Mouse (Mus musculus) left cerebral cortex, adult 9 months (tissue): ENCODE results near the gene OR5BS1P.
"Not testable (repeated sequence)": the region's sequence is repeated elsewhere in the genome, so short reads cannot be mapped to it uniquely, and the experiment has no call there.

Experiments
- DNase-seq, 2 experiments: peaks; one replicate each; pipeline ENCODE4 v3.0.0; 2022; ENCODE audit warnings: low spot score in 2 of 2

The OR5BS1P gene

DNA sequence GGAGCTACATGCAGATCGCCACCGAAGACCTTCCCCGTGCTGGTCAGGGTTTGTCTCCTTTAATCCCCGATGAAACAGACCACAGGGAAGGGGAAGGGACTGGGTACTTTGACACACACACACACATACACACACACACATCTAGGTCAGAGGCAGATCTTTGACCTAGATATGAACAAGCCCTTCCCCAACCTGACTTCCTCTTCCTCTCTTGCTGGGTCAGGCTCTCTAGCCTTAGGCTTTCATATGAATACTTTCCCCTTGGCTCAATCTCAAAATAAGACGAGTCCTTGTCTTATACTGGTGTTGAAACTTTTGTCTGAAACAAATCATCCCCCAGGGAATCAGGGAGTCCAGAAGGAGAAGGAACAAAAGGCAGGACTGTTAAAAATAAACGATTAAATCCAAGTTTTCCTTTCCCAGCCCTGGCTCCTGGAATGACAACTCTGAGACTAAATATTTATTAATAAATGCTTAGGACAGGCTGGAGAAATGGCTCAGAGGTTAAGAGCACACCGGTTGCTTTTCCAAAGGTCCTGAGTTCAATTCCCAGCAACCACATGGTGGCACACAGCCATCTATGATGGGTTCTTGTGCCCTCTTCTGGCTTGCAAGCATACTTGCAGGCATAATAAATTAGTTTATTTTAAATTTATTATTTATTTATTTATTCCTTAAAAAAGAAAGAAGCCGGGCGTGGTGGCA lies 36.7 kb downstream of the OR5BS1P start:
- no peak for DNase-seq

DNA sequence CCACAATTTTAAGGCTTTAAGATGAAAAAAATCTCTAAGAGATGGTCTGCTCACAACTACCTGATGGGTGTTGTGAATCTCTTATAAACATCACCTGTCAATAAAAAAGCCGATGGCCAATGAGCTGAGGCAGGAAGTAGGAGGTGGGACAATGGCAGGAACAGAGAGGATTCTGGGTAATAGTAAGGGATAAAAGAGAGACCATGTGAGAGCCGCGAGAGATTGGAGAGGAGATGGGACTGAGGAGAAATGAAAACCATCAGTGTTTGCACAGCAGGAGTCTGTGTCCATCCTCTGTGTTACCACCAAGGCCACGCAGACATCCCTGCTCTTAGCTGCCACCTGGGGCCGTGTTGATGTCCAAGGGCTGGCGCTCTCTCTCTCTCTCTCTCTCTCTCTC lies 37.6 kb downstream of the OR5BS1P start:
- DNase-seq = no peak

DNA sequence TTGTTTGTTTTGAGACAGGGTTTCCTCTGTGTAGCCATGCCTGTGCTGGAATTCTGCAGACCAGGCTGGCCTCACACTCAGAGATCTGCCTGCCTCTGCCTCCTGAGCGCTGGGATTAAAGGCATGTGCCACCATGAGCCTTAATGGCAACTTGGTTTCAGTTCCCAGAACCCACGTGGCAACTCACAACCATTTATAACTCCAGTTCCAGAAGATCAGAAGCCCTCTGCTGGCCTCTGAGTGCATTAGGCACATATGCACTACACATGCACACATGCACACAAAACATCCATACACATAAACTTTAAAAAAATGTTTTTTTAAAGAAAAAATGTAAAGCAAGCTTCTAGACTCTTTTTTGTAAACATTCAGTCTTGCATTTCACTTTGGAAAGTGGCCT lies 39.7 kb downstream of the OR5BS1P start:
- DNase-seq = no peak

DNA sequence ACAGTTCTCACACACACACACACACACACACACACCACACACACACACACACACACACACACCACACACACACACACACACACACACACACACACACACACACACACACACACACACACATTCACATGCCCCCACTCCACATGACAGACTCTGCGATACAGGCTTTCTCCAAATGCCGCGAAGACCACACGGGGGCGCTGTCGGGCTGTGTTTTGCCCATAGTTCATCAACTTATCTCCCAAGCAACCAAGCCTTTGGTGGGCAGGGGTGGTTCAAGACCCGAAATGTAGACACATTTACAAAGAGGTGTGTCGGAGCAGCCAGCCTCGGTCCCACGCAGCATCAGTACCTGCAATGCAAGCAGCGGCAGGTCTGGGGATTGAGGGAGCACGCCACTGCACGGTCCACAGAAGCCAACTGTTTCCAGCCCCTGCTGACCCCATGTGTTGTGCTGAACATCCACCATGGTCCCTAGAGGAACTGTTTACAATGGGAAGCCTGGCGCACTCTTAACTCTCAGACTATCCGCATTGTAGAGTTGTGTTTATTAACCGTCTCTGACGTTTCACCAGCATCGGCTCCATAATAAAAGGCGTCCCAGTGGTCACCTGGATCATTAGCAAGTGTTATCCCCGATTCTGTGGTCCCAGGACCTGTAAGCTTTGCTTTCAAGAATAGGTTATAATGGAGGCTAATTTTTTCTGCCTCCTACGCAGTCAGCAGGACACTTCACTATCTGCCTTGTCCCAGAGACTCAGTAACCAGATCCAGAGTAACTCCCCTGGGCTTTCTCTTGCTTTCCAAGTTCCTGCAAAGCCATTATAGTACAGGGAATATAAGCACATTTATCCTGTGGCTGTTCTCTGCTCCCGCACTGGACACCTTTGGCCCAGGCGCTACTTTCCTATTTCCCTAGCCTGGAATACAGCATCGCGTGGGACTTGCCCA lies 41.0 kb downstream of the OR5BS1P start:
- DNase-seq = peak in 1 of 2 experiments; percentile 69

DNA sequence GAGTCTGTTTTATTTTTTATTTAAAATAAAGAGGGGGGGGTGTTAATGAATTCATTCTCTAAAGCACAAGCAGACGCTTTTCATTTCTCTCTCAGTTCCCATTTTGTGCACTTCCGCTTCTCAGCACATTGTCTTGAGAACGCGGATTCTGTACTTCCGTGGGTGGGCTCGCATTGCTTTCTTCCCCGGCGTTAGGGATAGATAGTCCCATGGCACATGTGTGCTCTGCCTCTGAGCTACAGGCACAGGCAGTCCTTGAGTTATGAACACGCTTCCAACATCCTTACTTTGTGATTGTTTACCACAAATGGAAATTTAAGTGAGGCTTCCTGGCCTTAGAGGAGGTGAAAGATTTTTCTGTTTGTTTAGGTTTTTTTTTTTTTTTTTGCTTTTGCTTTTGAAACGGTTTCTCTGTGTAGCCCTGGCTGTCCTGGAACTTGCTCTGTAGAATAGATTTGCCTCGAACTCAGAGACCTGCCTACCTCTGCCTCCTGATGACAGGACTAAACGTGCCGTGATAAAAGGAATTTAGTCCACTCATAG lies 41.8 kb downstream of the OR5BS1P start:
- DNase-seq = no peak

DNA sequence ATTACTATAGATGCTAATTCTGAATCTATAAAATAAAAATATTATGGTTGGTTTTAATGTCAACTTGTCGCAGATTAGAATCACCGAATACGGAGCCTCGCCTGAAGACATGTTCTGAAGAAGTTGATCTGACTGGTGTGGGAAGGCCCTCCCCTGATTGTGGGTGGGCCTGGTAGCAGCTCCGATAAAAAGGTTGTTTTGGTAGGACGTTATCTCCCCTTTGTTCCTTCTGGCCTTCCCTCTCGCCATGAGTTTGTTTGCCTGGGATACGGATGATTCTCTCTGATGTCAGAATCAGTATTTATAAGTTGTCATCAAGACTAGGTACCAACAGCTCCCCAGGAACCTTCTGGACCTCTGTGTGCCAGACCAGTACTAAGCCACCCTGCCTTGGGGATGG lies 42.5 kb downstream of the OR5BS1P start:
- DNase-seq = no peak

DNA sequence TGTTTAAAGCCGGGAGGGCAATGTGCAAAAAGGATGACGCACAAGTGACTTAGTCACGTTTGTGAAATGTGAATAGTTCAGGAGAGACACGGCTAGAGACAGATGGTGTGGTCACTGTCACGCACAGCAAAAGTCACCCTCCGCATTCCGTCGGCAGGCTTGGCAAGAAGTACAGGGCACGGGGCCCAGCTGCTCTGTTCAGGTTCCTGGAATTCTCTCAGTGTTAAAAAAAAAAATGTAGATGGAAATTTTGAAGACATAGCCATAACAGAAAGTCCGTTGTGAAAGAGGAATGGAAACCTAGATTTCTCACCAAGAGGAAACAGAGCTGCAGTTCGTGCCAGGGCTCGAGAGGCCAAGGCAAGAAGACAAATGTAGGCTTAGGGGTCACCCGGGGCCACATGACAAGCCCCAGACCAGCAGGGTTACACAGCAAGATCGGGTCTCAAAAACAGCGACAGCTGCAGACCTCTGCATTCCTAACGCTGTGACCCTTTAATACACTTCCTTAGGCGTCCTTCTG lies 43.2 kb downstream of the OR5BS1P start:
- peak in 1 of 2 experiments; percentile 51 for DNase-seq

DNA sequence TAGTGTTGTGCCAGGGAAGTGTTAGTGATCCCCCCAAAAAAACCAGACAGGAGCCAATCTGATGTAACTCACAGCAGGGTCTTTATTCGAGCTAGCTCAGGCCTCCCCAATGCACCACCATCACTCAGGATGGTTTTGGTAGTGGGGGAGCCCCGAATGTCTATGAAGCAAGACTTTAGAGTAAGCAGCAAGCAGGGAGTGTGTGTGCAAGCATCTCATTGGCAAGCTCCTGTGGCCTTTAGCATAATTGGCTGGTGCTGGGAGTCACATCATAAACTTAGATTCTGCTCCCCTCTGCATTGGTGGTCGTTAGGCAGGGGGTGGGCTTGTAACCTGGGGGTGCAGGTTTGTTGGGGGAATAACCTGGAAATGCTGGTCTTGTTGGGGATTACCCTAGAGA lies 44.0 kb downstream of the OR5BS1P start:
- DNase-seq = not testable (repeated sequence)

DNA sequence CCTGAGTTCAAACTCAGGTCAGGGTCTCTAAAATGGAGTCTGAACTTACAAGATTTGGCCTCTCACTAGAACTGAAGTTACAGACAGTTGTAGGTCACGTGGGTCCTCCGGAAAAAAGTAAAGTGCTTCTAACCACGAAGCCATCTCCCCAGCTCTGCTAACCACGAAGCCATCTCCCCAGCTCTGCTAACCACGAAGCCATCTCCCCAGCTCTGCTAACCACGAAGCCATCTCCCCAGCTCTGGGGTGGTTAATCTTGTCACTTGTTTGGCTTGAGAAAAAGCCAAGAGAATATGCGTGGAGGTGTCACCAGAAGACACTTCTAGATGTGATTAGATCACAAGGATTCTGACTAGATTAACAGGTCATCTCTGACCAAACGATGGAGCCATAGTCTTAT lies 44.5 kb downstream of the OR5BS1P start:
- no peak for DNase-seq

DNA sequence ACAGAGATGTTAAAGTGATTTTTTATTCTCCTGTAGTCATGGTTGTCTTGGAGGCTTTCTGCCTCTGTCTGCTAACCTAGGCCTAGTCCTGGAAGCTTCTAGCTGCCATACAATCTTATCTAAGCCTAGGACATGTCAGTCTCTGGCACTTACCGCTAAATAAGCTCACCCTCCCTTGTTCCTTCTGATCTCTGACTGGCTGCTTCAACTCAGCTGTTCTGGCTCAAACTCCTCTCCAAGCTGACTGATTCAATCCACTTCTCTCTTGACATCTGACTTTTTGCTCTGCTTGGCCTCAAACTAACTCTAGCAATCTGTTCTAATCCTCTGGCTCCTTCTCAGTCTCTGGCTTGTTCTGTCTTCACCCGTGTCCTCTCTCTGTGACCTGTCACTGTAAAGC lies 45.1 kb downstream of the OR5BS1P start:
- not testable (repeated sequence) for DNase-seq

DNA sequence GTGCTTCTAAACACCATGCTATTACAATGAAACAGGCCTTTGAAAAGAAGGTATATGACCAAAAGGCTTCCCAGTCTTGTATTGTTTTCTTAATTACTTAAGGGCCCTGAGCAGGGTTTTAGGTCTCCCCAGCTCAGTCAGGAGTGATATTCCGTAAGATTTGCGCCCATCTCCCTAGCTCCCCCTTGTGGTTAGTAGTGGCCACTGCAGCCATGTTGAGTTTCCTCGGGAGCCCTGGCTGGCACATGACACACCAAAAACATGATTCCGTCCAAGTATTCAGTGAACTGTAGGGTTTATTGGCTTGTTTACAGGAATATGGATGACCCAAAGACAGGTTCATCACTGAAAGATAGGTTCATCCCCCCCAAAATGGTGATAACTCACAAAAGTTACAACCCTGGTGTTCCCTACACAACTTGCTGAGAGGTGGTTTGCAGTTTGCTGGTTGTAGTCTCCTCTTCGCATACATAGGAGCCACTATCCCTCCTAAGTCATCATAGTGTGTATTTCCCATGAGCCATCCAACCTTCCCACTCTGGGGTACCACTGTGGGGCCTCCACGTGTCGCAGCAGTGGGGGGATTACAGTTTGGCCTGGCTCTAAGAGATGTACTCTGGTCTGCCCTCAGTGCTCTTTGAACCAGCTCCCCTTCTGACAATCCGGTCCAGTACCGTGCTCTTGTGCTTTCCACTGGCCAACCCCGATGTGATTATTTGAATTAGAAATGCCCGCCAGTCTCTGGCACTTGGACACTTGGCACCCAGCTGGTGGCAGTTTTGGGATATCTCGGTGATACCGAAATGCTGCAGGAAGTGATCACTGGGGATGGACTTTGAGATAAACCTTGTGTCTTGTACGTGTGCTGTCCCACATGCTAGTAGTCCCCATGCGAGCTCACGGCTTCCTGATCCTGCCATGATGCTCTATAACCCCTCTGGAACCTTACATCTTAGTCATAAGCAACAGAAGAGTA lies 48.0 kb downstream of the OR5BS1P start:
- peak in 1 of 2 experiments; percentile 61 for DNase-seq

DNA sequence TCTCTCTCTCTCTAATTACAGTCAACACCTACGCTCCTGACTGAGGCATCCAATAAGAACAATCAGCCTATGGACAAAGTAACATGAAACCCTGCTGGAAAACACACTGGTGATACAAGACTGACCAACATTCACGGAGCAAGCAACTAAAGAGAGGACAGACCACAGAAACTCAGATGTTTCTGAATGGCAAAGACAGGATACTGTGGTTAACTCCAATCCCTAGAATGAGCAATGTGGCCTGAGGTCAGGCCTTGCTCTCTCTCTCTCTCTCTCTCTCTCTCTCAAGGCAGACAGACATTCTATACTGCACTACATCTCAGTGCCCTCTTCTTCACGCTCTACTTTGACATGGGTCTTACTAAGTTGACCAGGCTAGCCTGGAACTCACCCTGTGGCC lies 51.5 kb downstream of the OR5BS1P start:
- no peak for DNase-seq

DNA sequence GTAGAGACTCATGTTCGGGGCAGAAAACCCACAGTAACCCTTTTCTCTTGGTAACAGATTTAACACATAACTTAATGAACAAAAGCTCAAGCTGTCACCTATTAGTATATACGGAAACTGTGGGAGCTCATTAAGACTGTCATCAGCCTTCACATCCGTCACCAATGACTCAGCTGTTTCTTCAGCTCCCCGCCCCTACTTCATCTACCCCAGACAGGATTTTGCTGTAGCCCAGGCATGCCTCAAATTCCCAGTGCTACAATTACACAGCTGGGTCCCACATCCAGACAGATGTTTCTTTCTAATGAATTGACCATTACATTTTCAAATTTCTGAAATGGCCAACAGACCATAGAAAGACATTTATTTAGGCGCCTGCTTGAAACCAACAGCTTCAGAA lies 56.4 kb downstream of the OR5BS1P start:
- no peak for DNase-seq

DNA sequence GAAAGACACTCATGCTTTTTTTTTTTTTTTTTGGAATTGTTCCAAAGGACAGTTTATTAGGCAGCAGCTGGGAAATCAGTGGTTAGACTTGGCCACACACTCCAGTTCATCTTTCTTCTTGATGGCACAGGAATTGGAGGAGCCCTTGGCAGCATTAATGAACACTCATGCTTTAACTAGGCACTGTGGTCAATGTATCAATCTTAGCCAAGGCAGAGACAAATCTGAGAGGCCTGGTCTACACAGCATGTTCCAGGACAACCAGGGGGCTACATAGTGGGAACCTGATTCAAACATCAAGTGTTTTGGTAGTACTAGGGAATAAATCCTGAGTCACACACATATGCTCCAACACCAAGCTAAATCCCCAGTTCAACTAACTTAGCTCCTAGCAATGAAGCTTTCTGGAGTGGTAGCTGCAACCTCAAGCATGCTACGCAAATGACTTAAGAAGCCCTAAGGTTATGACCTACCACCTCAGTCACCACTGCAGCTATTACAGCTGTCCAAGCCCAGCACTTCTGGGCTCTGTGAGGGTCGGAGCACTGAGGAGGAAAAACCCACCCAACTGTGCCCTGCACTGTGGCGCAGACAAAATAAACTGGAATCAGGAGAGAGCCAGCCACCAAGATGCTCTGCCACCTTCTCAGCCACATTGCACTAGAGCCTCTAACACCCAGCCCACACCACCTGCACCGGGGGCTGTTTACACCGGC lies 57.5 kb downstream of the OR5BS1P start:
- no peak for DNase-seq

DNA sequence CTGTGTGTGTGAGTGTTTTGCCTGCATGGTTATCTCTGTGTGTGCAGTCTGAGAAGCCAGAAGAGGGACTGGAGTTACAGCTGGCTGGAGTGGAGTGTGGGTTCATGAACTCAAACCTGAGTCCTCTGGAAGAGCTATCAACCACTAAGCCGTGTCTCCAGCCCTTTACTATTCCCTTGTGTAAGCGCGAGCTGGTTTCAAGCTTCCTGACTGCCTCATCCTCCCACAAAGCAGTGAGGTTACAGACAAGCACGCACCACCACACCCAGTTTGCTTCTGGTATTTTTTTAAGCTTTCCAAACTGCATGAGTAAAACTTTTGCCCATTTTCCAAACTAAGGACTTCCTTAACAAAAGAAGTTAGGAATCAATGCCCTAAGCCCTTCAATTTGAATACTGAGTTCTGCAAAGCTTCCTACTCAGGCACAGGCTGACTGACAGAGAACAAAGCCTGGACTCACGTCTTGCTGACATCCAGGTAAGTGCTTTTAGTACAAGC lies 58.4 kb downstream of the OR5BS1P start:
- DNase-seq = no peak
